Mouse (Mus musculus): ENCODE results near the gene Atxn7l3. TPM values are rescaled to one million over a fixed set of nuclear protein-coding genes. Genes with fewer than 3 reads are reported as not detected.

Gene Atxn7l3
- total and polyA plus RNA-seq, 3 experiments: 24.0 to 60.0 (median 29.9) TPM

DNA sequence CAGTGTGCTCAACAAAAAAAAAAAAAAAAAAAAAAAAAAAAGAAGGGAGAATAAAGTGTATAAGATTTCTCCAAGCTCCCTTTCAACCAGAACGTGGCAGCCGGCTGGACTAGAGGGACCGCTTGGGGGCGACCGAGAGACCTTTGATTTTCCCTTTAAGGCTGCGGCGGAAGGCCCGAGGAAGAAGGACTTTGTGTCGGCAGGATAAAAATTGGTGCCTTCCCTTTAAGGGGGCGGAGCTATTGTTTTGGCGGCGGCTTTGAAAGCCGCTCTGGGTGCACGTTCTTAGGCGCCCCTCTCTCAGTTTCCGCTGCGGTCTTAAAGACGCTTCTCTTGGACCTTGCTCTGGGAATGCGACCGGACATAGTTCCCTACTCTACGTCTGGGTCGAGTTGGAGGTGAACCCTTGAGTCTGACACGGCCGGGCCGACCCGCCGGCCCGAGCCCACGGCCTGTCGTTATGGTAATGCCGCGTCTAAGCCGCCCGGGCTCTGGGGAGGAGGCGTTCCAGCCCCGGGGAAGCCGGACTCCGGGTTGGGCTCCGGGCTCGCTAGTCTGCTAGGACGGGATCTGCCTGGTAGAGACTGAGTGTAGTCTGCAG lies 47.7 kb downstream of the Atxn7l3 start, which contains the start of gene BC030867:
BC030867 (plus strand) TSS at position 253 of the 601 bp plus-strand sequence.
- H3K27me3 ChIP-seq (ENCODE audit: insufficient read depth, low read length): peaks cover 13% of the 10 kb centered on the region
- peaks cover 34% of the 10 kb centered on the region for H3K4me1 ChIP-seq (ENCODE audit: insufficient read depth, low read depth, low read length)
- no peak for TF ChIP-seq GATA1 (IDR thresholded peaks at IDR 0.05; ENCODE audit: borderline replicate concordance, low read length)
- TF ChIP-seq POLR2AphosphoS5 (IDR thresholded peaks at IDR 0.05; ENCODE audit: insufficient replicate concordance, low read depth, low read length): no peak
- no peak for TF ChIP-seq TAL1 (conservative IDR thresholded peaks at IDR 0.05; ENCODE audit: low read depth, low read length)
- 0 out of 2 replicates have a peak, but pooled peaks have one; percentile 23 for TF ChIP-seq CTCF (IDR thresholded peaks at IDR 0.05; ENCODE audit: low read depth, low read length)
- TF ChIP-seq GATA2 (IDR thresholded peaks at IDR 0.05; ENCODE audit: borderline replicate concordance, low read depth, low read length): no peak
- H3K4me3 ChIP-seq (ENCODE audit: low read depth, low read length): peak within 1 kb of the TSS; percentile 88
- DNase-seq (ENCODE audit: low spot score) (peak; percentile 81), ATAC-seq (ENCODE audit: extremely low read depth, insufficient number of reproducible peaks, low FRiP score, poor library complexity, severe bottlenecking) (peak; percentile 68)
- H3K36me3 ChIP-seq (replicated peaks): peaks cover 31% of the 10 kb centered on the region
- no peaks in the 10 kb centered on the region for H3K9me3 ChIP-seq (replicated peaks)

GRCm38 (mm10) chr11:102246871-102247270 lies 49.6 kb downstream of the Atxn7l3 start:
- no peak for DNase-seq (ENCODE audit: low spot score)
- H3K27me3 ChIP-seq (ENCODE audit: insufficient read depth, low read length): peaks cover 14% of the 10 kb centered on the region
- peak; percentile 5; the same call in 1 of the 2 replicates for TF ChIP-seq CTCF (IDR thresholded peaks at IDR 0.05; ENCODE audit: low read depth, low read length)
- no peak for TF ChIP-seq POLR2AphosphoS5 (IDR thresholded peaks at IDR 0.05; ENCODE audit: insufficient replicate concordance, low read depth, low read length)

DNA sequence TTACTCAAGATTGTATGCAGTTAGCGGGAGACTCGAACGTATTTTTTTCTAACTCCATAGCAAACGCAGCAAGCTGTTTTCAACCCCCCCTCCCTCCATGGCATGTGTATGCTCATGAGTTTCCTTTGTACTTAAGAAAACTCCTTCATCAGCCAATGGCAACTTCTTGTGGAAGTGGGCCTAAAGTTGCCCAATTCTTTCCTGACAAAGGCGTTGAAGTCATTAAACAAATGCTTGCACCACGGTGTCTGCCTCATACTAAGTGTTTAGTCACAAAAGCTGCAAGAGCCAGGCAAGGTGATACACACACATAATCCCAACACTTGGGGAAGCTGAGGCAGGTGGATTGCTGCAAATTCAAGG lies 50.2 kb downstream of the Atxn7l3 start:
- Histone ChIP-seq H3K36me3 (replicated peaks) (peaks cover 10% of the 10 kb centered on the region), H3K4me1 (ENCODE audit: insufficient read depth, low read depth, low read length) (peaks cover 34% of the 10 kb centered on the region), H3K27me3 (ENCODE audit: insufficient read depth, low read length) (peaks cover 20% of the 10 kb centered on the region), H3K9me3 (replicated peaks) (no peaks in the 10 kb centered on the region), H3K4me3 (ENCODE audit: low read depth, low read length) (no peak overlapping the region)
- ATAC-seq (ENCODE audit: extremely low read depth, insufficient number of reproducible peaks, low FRiP score, poor library complexity, severe bottlenecking): no peak
- no peak for TF ChIP-seq TAL1 (conservative IDR thresholded peaks at IDR 0.05; ENCODE audit: low read depth, low read length)
- DNase-seq (ENCODE audit: low spot score): no peak

More at GRCm38 (mm10) chr11:102246871-102247270, 49.6 kb downstream of the Atxn7l3 start:
- H3K9me3 ChIP-seq (replicated peaks): no peaks in the 10 kb centered on the region
- H3K4me1 ChIP-seq (ENCODE audit: insufficient read depth, low read depth, low read length): peaks cover 34% of the 10 kb centered on the region
- H3K4me3 ChIP-seq (ENCODE audit: low read depth, low read length): no peak overlapping the region
- ATAC-seq (ENCODE audit: extremely low read depth, insufficient number of reproducible peaks, low FRiP score, poor library complexity, severe bottlenecking): no peak
- H3K36me3 ChIP-seq (replicated peaks): peaks cover 16% of the 10 kb centered on the region

GRCm38 (mm10) chr11:102245581-102246272 lies 50.7 kb downstream of the Atxn7l3 start:
- ATAC-seq (ENCODE audit: extremely low read depth, insufficient number of reproducible peaks, low FRiP score, poor library complexity, severe bottlenecking): no peak
- Histone ChIP-seq H3K9me3 (replicated peaks) (no peaks in the 10 kb centered on the region), H3K4me1 (ENCODE audit: insufficient read depth, low read depth, low read length) (peaks cover 32% of the 10 kb centered on the region), H3K4me3 (ENCODE audit: low read depth, low read length) (no peak overlapping the region; the same call in 1 of the 2 replicates), H3K36me3 (replicated peaks) (peaks cover 5% of the 10 kb centered on the region), H3K27me3 (ENCODE audit: insufficient read depth, low read length) (peaks cover 23% of the 10 kb centered on the region)
- no peak for DNase-seq (ENCODE audit: low spot score)
- TF ChIP-seq CTCF (IDR thresholded peaks at IDR 0.05; ENCODE audit: low read depth, low read length) (no peak), POLR2AphosphoS5 (IDR thresholded peaks at IDR 0.05; ENCODE audit: insufficient replicate concordance, low read depth, low read length) (no peak), GATA2 (IDR thresholded peaks at IDR 0.05; ENCODE audit: borderline replicate concordance, low read depth, low read length) (no peak), TAL1 (conservative IDR thresholded peaks at IDR 0.05; ENCODE audit: low read depth, low read length) (no peak), GATA1 (IDR thresholded peaks at IDR 0.05; ENCODE audit: borderline replicate concordance, low read length) (no peak)

DNA sequence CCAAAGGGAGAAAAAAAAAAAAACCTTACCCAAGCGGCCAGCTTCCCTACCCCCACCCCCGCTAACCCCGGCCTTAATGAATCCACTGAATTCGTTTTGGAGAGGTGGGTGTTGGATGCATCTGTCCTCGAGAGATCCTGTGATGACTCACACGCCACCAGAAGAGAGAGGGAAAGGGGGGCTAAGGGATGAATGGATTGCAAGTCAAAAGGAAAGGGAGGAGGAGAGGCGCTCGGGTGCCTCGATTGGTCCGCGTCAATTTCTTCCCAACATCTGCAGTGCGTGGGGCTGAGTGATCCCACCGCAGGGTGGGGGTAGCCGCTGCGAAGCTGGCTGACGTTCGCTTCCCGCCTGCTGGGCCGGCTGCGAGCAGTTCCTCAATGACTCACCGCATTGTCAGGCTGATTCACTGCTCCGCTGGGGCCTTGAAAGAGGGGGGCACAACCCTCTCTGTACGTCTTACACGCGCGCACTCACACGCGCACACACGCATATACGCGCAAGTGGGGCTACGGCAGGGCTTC lies 51.4 kb downstream of the Atxn7l3 start:
- ATAC-seq (ENCODE audit: extremely low read depth, insufficient number of reproducible peaks, low FRiP score, poor library complexity, severe bottlenecking): peak; percentile 28; the same call in 1 of the 2 replicates
- H3K36me3 ChIP-seq (replicated peaks): no peaks in the 10 kb centered on the region
- peaks cover 26% of the 10 kb centered on the region for H3K27me3 ChIP-seq (ENCODE audit: insufficient read depth, low read length)
- TF ChIP-seq GATA2 (IDR thresholded peaks at IDR 0.05; ENCODE audit: borderline replicate concordance, low read depth, low read length): no peak
- TF ChIP-seq CTCF (IDR thresholded peaks at IDR 0.05; ENCODE audit: low read depth, low read length): no peak
- TF ChIP-seq GATA1 (IDR thresholded peaks at IDR 0.05; ENCODE audit: borderline replicate concordance, low read length): no peak
- no peak for TF ChIP-seq TAL1 (conservative IDR thresholded peaks at IDR 0.05; ENCODE audit: low read depth, low read length)
- no peak for TF ChIP-seq POLR2AphosphoS5 (IDR thresholded peaks at IDR 0.05; ENCODE audit: insufficient replicate concordance, low read depth, low read length)
- H3K4me3 ChIP-seq (ENCODE audit: low read depth, low read length): peak overlapping the region; percentile 67
- peak; percentile 68 for DNase-seq (ENCODE audit: low spot score)
- H3K4me1 ChIP-seq (ENCODE audit: insufficient read depth, low read depth, low read length): peaks cover 31% of the 10 kb centered on the region
- H3K9me3 ChIP-seq (replicated peaks): no peaks in the 10 kb centered on the region

- Histone ChIP-seq H3K36me3 (replicated peaks) (no peaks in the 10 kb centered on the region), H3K9me3 (replicated peaks) (no peaks in the 10 kb centered on the region), H3K4me1 (ENCODE audit: insufficient read depth, low read depth, low read length) (peaks cover 21% of the 10 kb centered on the region), H3K4me3 (ENCODE audit: low read depth, low read length) (no peak overlapping the region), H3K27me3 (ENCODE audit: insufficient read depth, low read length) (peaks cover 42% of the 10 kb centered on the region)
- ATAC-seq (ENCODE audit: extremely low read depth, insufficient number of reproducible peaks, low FRiP score, poor library complexity, severe bottlenecking) (no peak), DNase-seq (ENCODE audit: low spot score) (no peak)
- no peak for TF ChIP-seq GATA2 (IDR thresholded peaks at IDR 0.05; ENCODE audit: borderline replicate concordance, low read depth, low read length)
Measured at GRCm38 (mm10) chr11:102241874-102242273, 54.6 kb downstream of the Atxn7l3 start.
